Mouse (Mus musculus): Measurements from ENCODE around the gene Cryba1. TPM values are rescaled to one million over a fixed set of nuclear protein-coding genes. Genes with fewer than 3 reads are reported as not detected.

Gene Cryba1
- polyA plus RNA-seq, 1 experiment, result 0.07 TPM

GRCm38 (mm10) chr11:77673428-77673991 lies 51.6 kb downstream of the Cryba1 start:
- Histone ChIP-seq H3ac (ENCODE audit: control insufficient read depth, insufficient read length, low read depth) (no peak overlapping the region), H3K4me3 (ENCODE audit: insufficient read depth, poor library complexity, severe bottlenecking) (no peak overlapping the region), H3K27me3 (ENCODE audit: control insufficient read depth, insufficient read depth, insufficient read length) (no peaks in the 10 kb centered on the region), H3K36me3 (ENCODE audit: control insufficient read depth, insufficient read depth) (no peaks in the 10 kb centered on the region), H3K79me2 (ENCODE audit: control insufficient read depth, insufficient read depth) (no peaks in the 10 kb centered on the region), H3K79me3 (ENCODE audit: low read depth) (no peaks in the 10 kb centered on the region)
- no peak for TF ChIP-seq CEBPB (IDR thresholded peaks at IDR 0.05; ENCODE audit: low read depth)
- TF ChIP-seq CTCF (IDR thresholded peaks at IDR 0.05; ENCODE audit: control insufficient read depth, insufficient read depth, insufficient read length), result no peak
- no peak for TF ChIP-seq FOSL1 (IDR thresholded peaks at IDR 0.05; ENCODE audit: insufficient read depth, low read length, poor library complexity, severe bottlenecking)
- no peak for TF ChIP-seq MYOG (IDR thresholded peaks at IDR 0.05; ENCODE audit: control insufficient read depth, extremely low read depth, insufficient read length)
- TF ChIP-seq MAX (IDR thresholded peaks at IDR 0.05), result no peak
- no peak for TF ChIP-seq MYOD1 (IDR thresholded peaks at IDR 0.05; ENCODE audit: control insufficient read depth, insufficient read length, low read depth)
- no peak for TF ChIP-seq USF1 (IDR thresholded peaks at IDR 0.05; ENCODE audit: low read depth)

- Histone ChIP-seq H3K27me3 (ENCODE audit: control insufficient read depth, insufficient read depth, insufficient read length) (no peaks in the 10 kb centered on the region), H3ac (ENCODE audit: control insufficient read depth, insufficient read length, low read depth) (no peak overlapping the region), H3K79me2 (ENCODE audit: control insufficient read depth, insufficient read depth) (no peaks in the 10 kb centered on the region), H3K4me3 (ENCODE audit: insufficient read depth, poor library complexity, severe bottlenecking) (no peak overlapping the region), H3K36me3 (ENCODE audit: control insufficient read depth, insufficient read depth) (no peaks in the 10 kb centered on the region), H3K79me3 (ENCODE audit: low read depth) (no peaks in the 10 kb centered on the region)
- TF ChIP-seq CTCF (IDR thresholded peaks at IDR 0.05; ENCODE audit: control insufficient read depth, insufficient read depth, insufficient read length) (no peak), MAX (IDR thresholded peaks at IDR 0.05) (no peak), CEBPB (IDR thresholded peaks at IDR 0.05; ENCODE audit: low read depth) (no peak), USF1 (IDR thresholded peaks at IDR 0.05; ENCODE audit: low read depth) (no peak), MYOG (IDR thresholded peaks at IDR 0.05; ENCODE audit: control insufficient read depth, extremely low read depth, insufficient read length) (no peak), FOSL1 (IDR thresholded peaks at IDR 0.05; ENCODE audit: insufficient read depth, low read length, poor library complexity, severe bottlenecking) (no peak), MYOD1 (IDR thresholded peaks at IDR 0.05; ENCODE audit: control insufficient read depth, insufficient read length, low read depth) (no peak)
Measured at GRCm38 (mm10) chr11:77672746-77673145, 52.3 kb downstream of the Cryba1 start.

Other genes starting within 250 kb of the Cryba1 start
- 64.3 TPM for gene Ankrd13b, start 235.6 kb downstream of the Cryba1 start, polyA plus RNA-seq (2012; fragmentation: generic; extraction: Trizol)
- 56.7 TPM for gene Git1, start 231.7 kb downstream of the Cryba1 start, polyA plus RNA-seq (2012; fragmentation: generic; extraction: Trizol)
- 1.5 TPM for gene Abhd15, start 210.2 kb downstream of the Cryba1 start, polyA plus RNA-seq (2012; fragmentation: generic; extraction: Trizol)
- gene Trp53i13, start 209.3 kb downstream of the Cryba1 start, polyA plus RNA-seq (2012; fragmentation: generic; extraction: Trizol), result 18.2 TPM
- gene Gm10392, start 206.1 kb downstream of the Cryba1 start, polyA plus RNA-seq (2012; fragmentation: generic; extraction: Trizol), result not detected
- 5.1 TPM for gene Taok1, start 117.5 kb downstream of the Cryba1 start, polyA plus RNA-seq (2012; fragmentation: generic; extraction: Trizol)
- gene Nufip2, start 39.1 kb downstream of the Cryba1 start, polyA plus RNA-seq (2012; fragmentation: generic; extraction: Trizol), result 12.0 TPM
- 57.0 TPM for gene Myo18a, start 38.0 kb upstream of the Cryba1 start, polyA plus RNA-seq (2012; fragmentation: generic; extraction: Trizol)
- gene Gm10277, start 62.5 kb upstream of the Cryba1 start, polyA plus RNA-seq (2012; fragmentation: generic; extraction: Trizol), result 0.33 TPM
- not detected for gene Pipox, start 168.8 kb upstream of the Cryba1 start, polyA plus RNA-seq (2012; fragmentation: generic; extraction: Trizol)
- gene Sez6, start 205.5 kb upstream of the Cryba1 start, polyA plus RNA-seq (2012; fragmentation: generic; extraction: Trizol), result not detected

Measured in C2C12 (cell line).